Mouse (Mus musculus) heart, adult 11 months (tissue): ENCODE measurements at regions not wholly inside any gene's neighbourhood (a gene's known extent, or its start where the extent isn't known, plus 50 kb on each side); places are given as distances from the start of the nearest gene placed in this dataset.
A peak's percentile ranks its signal among the peaks of the same experiment; 100 is the strongest.

ENCODE experiments used
- DNase-seq: peaks from one replicate; pipeline ENCODE4 v3.0.0; 2022

DNA sequence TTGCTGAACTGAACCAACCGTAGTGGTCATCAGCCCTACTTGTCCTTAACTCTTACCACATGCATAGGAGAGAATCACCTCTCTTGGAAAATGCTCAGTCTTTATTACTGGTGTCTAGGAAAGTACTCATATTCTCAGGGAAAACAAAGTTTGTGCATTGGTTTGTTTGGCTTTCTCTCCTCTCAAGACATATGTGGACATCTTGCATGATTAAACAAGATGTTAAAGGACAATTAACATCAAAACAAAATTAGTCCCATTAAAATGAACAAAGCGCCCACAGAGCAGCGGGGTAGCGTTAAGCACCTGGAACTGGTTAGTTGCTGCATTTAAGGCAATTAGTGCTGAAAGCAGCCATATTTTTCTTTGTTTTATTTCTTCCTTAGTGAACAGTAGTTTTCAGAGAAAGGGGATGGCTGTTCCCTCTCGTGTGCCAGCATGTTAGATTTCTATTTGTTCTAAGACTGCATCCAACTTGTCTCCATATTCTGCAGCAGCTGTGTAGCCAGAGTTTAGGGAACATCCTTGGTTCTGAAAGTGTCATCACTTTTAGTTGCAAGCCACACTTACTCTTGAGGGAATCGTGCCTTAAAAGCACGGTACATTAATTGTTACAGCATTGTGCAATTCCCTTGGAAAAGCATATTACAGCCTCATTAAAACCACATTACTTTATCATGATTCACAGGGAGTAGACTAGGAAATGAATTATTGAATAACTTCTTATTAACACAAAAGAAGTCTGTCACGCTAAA, 137.7 kb downstream of the Ube2u start:
- DNase-seq: no peak

DNA sequence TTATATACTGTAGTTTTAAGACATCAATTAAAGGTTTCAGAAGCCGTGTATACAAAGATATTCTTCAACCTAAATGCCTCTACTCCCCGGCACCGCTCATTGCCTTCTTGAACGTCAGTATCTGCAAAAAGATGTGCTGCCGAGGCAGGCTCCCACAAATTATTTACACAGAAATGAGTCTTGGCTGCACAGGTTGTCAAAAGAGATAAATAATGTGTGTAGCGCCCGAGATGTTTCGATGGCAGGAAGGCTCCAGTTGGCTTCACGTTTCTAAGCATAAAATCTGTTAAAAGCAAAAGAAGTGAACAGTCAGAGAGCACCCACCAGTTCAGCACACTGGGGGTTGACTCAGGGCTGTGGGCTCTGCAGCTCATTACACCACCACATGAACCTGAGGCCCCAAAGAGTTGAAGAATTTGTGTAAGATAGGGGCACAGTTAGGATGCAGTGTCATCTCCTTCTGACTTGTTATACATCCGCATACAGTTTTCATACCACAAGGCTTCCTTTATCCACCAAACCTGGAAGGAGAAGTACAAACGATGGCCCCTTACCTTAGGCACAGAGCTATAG, 138.4 kb downstream of the Ube2u start:
- peak; percentile 84 for DNase-seq

DNA sequence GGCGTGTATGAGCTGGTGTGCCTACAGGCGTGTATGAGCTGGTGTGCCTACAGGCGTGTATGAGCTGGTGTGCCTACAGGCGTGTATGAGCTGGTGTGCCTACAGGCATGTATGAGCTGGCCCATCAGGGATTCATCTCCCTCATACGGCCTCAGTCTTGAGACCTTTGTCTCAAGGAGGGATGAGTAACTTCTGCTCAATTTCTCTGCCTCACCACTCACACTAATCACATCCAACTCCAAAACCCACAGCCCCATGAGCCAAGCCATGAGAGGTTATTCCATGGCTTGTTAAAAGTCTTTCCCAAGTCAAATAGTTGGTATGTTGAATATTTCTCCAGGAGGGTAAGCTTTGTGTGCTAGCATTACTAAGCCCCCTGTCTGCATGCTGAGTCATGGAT, 146.0 kb downstream of the Ube2u start:
- no peak for DNase-seq

DNA sequence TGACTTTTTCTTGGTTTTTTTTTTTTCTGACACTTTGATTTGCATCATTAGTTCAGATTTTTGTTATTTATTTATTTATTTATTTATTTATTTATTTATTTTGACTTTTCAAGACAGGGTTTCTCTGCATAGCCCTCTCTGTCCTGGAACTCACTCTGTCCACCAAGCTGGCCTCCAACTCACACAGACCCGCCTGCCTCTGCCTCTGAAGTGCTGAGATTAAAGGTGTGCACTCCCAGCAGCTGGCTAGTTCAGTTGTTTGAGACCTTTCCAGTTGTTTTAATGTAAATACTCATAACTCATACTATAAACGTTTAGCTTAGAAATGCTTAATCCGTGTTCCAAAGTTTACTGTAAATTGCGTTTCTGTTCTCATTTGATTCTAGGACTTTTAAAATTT, 147.9 kb downstream of the Ube2u start:
- no peak for DNase-seq

DNA sequence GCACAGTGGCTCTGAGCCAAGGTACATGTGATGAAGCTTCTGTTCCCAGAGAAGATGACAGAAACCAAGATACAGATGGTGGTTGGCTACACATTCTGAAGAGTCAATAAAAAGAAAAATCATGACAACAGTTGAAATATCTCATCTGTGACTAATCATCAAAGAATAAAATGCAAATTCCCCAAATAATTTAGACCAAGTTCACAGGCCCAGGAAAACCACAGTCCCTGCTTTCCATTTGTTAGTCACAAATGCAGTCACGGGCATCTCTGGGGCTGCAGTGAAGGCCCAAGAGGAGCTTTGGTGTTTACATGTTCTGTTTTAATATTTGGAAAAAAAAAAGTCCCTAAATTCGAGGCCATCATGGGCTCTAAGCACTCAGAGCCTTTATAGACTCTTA, 142.1 kb upstream of the Cachd1 start:
- DNase-seq: no peak

DNA sequence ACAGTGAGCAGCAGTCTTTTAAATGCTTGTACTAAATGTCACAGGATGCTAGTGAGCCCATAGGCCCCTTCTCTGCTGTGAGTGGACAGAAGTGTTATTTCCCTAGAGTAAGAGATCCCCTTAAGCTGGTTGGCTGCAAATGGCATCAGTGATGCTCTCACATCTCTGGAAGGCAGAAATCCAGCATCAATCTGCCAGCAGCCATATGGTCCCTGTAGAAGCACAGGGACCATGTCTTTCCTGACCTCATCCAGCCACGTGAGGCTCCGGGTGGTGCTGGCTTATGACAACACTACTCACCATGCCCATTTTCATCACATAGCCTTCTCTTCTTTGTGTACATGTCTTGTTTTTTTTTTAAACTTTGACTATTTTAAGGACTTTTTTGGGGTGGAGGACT, 138.9 kb upstream of the Cachd1 start:
- DNase-seq: no peak

DNA sequence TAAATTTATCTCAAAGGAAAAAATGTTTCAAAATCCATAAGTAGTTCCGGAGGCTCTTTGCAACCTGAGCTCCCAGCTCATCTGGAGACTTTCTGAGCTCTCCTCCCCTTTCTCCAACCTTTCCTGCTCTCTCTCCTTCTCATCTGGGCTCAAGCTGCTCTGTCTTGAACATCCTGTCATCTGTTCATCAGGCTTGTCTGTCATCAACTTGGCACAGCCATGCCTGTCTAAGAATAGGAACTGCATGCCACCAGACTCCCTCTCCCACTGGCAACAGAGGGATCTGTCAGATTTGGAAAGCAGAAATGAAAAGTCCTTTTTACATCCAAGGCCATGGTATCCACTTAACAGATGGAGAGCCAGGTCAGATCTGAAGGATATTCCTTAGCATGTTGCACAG, 115.3 kb upstream of the Cachd1 start:
- peak; percentile 92 for DNase-seq

DNA sequence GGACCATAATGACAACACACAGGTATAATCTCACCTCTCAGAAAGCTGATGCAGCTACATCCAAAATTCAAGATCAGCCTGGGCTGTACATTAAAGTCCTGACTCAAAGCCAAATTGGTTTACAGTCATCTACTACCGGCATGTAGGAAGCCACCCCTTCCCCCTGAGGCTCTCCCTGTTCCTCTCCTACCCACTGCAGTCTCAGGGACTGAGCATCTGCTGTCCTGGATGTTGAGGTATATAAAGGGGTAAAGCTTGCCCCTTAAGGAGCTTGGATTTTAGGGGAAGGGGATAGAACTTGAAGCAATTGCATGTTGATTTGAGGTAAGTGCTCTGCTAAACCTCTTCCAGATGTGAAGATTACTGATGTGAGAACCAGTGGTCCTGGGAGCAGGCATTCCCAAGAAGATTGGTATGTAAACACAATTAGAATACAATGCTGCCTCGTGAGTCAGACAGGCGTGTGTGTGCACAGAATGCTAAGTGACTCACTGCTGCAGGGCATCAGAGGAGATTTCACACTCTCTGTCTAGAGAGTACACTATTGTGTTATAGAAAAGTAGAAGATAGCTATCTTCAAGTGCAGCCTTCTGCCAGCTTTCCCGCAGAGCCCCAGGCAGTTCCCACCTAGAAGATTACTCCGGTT, 111.7 kb upstream of the Cachd1 start:
- peak; percentile 37 for DNase-seq

DNA sequence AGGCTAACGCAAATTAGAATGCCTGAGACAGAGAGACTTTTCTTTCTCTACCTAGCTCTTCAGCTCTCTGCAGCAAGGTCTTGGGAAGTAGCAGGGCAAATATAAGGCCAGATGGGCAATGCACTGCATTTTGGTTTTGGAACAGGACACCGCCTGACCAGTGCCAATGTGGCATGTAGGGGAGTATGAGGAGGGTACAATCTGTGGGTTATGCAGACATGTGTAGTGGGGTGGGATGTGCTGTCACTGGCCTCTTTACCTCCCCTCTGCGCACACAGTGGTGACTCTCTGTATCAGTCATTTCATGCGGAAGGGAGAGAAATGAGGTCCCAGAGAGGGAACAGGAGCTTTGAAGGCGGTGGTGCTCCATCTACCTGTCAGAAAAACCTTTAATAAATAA, 105.9 kb upstream of the Cachd1 start:
- DNase-seq: peak; percentile 70

DNA sequence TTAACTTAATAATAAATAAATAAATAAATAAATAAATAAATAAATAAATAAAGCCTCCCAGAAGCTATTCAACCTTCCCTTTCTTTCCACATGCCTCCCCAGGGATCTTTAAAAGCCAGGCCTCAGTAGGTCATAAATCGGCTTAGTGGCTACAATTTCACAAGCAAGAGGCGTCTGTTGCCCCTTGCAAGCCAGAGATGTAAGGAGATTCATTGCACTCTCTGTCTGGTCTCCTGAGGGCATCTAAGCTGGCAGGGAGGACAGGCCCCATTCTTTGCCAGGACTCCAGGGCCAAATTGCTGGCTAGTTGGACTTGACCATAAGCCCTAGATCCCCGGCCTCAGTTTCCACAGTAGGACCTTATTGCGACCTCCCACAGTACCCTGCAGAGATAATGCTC, 101.6 kb upstream of the Cachd1 start:
- DNase-seq: no peak

DNA sequence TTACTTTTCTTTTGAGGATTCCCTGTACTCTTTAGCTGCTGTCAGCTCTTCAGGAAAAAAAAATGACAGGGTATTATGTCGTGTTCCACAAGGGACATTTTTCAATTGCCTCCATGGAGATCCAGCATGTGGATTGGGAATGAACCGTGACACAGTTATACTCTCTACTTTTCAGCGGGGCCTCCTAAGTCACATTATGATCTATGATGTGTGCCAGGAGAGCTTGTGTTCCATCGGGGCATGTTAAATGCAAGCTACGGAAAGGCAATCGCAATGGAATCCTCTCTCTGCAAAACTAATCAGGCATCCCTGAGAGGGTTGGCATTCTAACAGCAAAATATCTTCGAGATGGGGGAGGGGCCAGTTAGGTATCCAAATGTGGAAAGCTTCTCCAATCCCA, 92.7 kb upstream of the Cachd1 start:
- DNase-seq: peak; percentile 46

DNA sequence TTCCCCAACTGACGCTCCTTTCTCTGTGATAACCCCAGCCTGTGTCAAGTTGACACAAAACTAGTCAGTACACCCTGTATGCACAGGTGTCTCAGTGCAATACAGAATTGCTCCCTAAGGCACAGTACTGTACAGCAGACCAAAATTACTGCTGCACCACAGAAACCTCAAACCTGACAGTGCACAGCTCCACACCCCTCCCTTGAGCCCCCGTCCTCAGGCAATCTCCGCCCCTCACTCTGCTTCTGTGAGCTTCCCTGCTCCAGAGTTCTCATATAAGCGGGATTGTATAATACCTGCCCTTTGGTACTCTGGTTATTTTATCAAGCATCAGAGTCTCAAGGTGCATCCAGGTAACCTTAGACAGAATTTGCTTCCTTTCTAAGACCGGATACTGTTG, 76.5 kb upstream of the Cachd1 start:
- no peak for DNase-seq

DNA sequence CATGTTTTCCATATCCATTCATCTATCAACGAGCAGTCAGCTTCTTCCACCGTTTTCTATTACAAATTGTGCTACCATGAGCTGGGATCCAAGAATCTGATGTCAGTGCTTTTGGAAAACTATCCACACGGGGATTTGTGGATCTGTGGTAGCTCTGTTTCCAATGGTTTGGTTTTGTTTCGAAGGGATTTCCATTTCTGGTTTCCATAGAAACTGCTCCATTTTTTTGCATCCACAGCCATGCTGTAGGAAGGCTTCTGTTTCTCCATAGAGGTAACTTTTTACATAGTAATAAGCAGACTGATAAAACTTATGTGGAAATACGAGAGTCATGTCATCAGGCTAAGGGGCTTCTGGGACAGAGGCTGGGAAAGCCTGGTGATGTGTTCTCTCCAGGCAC, 76.1 kb upstream of the Cachd1 start:
- peak; percentile 36 for DNase-seq

DNA sequence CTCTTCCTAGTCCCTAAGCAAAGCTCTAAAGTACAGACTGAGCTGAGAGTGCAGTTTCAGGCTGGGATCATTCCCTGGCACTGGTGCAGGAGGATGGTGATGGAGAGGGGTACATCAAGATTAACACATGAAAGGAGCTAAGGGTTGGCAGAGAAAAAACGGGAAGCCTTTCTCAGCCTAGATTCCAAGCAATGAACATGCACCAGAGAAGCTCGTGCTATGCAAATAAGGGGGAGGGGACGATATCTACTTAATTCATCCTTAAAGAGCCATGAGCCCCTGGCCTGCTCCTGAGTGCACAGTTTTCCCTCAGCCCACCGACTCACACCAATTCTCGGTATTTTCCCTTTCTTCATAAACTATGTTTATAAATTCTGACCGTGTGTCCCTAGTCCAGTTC, 70.5 kb upstream of the Cachd1 start:
- peak; percentile 42 for DNase-seq

DNA sequence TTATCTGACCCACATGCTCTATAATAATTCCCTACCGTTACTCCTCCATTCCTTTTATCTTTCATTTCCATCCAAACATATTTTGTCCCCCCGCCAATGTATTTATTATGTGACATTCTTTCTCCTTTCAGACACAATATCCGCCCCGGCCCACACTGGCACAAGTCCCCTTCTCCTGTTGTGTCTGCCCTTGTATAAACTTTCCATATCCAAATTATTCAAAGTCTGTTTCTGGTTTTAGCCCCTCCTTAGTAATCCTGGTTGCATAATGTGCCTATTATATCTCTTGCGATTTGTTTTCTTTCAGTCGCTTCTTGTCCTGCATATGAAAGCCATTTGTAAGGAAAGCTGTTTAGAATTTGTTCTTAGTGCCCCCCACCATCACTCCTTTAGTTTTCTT, 69.3 kb upstream of the Cachd1 start:
- no peak for DNase-seq

DNA sequence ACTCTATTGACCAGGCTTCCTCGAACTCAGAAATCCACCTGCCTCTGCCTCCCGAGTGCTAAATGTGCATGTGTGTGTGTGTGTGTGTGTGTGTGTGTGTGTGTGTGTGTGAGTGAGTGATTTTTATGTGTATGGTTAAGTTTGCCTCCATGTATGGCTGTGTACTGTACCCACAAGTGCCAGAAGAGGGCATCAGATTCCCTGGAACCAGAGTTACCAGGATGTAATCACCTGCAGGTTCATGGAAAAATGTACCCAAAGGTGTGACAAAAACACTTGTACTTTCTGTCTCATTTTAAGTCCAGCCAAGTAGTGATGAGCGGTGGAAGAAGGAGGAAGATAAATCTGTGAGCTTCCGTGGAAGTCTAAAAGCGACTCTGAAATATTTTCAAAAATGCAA, 68.2 kb upstream of the Cachd1 start:
- peak; percentile 25 for DNase-seq

DNA sequence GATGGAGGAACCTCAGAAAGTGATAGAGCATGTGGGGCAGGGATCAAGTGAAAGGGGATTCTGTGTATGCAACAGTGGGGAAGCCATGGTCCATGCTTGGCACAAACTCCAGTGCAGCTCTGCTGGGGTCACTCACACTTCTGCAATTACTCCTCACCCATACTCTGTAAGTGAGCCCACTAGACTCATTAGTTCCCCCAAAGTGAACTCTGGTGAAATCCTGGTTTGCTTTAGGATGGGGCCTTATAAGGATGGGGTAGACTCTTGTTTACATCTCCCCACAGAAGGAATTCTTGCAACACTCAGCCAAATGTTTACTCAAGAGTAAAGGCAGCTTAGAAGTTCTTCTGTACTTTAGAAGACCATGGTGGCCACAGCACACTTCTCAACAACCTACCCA, 62.2 kb upstream of the Cachd1 start:
- peak; percentile 64 for DNase-seq

DNA sequence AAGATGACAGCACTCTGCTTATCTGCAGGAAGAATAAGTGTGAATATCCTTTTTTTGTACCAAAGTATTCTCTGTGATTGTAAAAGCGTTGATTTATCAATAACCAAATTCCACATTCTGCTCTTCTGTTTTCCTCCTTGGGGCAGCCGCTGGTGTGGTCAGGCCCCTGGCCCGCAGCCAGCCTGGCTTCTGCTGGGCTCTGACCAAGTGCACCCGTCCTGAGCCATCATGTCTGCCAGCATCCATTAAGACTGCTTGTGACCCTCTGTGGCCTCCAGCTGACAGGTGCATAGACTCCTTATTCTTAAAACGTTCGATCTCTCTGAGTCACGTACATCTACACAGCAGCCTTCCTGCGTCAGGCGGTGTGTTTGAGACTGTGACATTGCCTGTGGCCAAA, 58.9 kb upstream of the Cachd1 start:
- peak; percentile 71 for DNase-seq

DNA sequence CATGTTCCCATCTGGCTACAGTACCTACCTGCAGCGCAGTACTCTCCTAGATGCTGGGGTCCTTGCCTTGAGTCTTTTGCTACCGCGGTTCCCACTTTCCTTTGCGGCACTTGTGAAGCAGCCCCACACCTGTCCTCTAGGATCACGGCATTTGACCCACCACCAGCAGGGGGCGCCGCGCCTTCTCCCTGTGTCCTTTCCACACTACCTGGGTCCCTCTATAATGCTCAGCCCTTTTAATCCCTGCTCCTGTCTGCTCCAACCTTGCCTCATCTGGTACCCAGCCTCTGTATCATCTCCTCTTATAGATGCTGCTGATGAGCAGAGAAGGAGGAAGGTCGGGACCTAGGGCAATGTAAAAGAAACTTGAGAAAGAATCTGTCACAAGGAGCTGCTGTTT, 53.9 kb upstream of the Cachd1 start:
- peak; percentile 87 for DNase-seq

DNA sequence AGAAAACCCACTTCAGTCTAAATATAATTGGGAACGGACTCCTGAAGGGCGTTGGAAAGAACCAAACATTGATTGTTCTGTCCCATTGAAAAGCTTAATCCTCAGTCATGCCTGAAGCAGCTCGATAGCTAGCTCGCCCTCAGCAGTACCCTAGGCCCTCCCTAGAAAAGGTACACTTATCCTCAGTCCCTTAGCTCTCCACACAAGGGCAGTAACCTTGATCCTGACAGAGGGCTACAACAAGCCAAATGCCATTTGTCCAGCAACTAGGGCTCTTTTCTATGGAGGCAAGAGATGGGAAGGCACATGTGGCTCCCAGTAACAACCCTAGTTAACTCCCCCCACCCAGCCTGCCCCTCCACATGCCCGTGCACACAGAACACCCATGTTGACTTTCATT, 53.4 kb upstream of the Cachd1 start:
- peak; percentile 66 for DNase-seq

DNA sequence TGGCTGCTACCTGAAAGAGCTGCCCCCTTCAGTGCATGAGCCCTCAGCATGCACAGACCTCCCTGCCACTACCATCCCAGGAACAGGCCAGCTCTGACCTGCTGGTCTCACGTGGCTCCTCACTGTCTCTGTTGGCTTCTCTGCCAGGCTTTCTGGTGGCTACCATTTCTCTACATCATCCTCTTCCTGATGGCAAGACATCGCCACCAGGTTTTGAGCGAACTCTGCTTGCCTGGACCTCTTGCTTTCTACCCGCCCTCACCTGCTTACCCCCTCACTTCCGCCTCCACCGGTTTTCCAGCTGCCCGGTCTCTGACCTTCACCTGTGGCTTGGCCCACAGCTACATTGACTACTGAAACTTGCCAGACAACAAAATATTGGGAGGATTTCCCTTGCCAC, 50.7 kb upstream of the Cachd1 start:
- peak; percentile 62 for DNase-seq

DNA sequence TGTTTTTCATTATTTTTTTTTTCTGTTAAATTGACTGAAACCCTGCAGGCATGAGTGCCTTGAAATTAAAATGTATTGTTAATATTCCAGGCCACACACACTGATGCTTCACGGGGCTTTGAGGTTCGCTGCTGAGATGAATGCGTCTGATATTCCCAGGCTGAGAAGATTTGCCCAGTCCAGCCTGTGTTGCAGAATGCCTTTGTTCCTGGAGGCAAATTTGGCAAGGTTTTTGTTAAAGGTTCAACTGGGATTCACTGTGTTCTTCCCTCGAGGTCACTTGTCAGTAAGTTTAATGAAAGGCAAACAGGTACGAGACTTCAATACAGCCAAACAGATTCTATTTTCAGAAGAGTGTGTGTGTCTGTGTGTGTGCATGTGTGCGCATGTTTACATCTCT, 50.0 kb upstream of the Cachd1 start:
- peak; percentile 44 for DNase-seq
